Comparison of ENCODE assay signal across 10 mouse cellular contexts in genomic region chr14:115044016-115044415, GRCm38 (mm10). TPM values are rescaled to one million over a fixed set of nuclear protein-coding genes. Genes with fewer than 3 reads are reported as not detected.
A peak's percentile ranks its signal among the peaks of the same experiment; 100 is the strongest.
DNase-seq lines count a peak whose midpoint lies in the region; ATAC-seq lines count a peak whose summit lies in the region.
"Had no signal": no experiment of that assay in that cellular context is flagged by ENCODE, and none has a peak within 500 bp of the region (broad histone marks: within the 10 kb centered on the region; RNA-seq: fewer than 3 reads in every experiment).

No protein-coding gene starts in this region.

- peak overlapping the region; percentile 97 for H3K4me3 ChIP-seq in liver, embryonic 11.5 days (ENCODE audit: low read depth, low read length)
- no peak overlapping the region; the same call in 1 of the 2 replicates for H3K4me3 ChIP-seq in embryonic facial prominence, embryonic 11.5 days (ENCODE audit: low read depth, low read length)
- H3K4me3 ChIP-seq in hindbrain, embryonic 14.5 days (replicated peaks; ENCODE audit: low read length), result 0 out of 2 replicates have a peak overlapping the region, but pooled peaks have one; percentile 82
- H3K4me3 ChIP-seq in midbrain, embryonic 14.5 days (replicated peaks; ENCODE audit: low read depth, low read length), result 0 out of 2 replicates have a peak overlapping the region, but pooled peaks have one; percentile 91

- peaks cover 19% of the 10 kb centered on the region for H3K4me1 ChIP-seq in liver, embryonic 11.5 days (replicated peaks; ENCODE audit: control insufficient read depth, insufficient read depth, low read length)
- 0 out of 2 replicates have a peak, but pooled peaks cover 2% of the 10 kb centered on the region for H3K4me1 ChIP-seq in embryonic facial prominence, embryonic 11.5 days (ENCODE audit: control insufficient read depth, insufficient read depth, low read length)
- H3K4me1 ChIP-seq in hindbrain, embryonic 14.5 days (replicated peaks; ENCODE audit: control insufficient read depth, insufficient read depth, low read length), result peaks cover 20% of the 10 kb centered on the region
- H3K4me1 ChIP-seq in midbrain, embryonic 14.5 days (ENCODE audit: control insufficient read depth, insufficient read depth, low read length), result peaks cover 18% of the 10 kb centered on the region

- H3K27ac ChIP-seq in liver, embryonic 11.5 days (ENCODE audit: low read depth, low read length), result no peak overlapping the region
- no peak overlapping the region for H3K27ac ChIP-seq in embryonic facial prominence, embryonic 11.5 days (replicated peaks; ENCODE audit: low read depth, low read length)
- H3K27ac ChIP-seq in hindbrain, embryonic 14.5 days, result no peak overlapping the region
- no peak overlapping the region for H3K27ac ChIP-seq in midbrain, embryonic 14.5 days (replicated peaks; ENCODE audit: low read depth, low read length)

- 87% methylated on average over 5 of the region's 5 CpGs for WGBS in liver, embryonic 11.5 days
- 69% methylated on average over 5 of the region's 5 CpGs for WGBS in embryonic facial prominence, embryonic 11.5 days
- 85% methylated on average over 5 of the region's 5 CpGs for WGBS in hindbrain, embryonic 14.5 days
- 79% methylated on average over 5 of the region's 5 CpGs for WGBS in midbrain, embryonic 14.5 days

- no peaks in the 10 kb centered on the region for H3K27me3 ChIP-seq in liver, embryonic 11.5 days (replicated peaks; ENCODE audit: control insufficient read depth, insufficient read depth, low read length)
- no peaks in the 10 kb centered on the region for H3K27me3 ChIP-seq in embryonic facial prominence, embryonic 11.5 days (ENCODE audit: control insufficient read depth, insufficient read depth, low read length)
- 0 out of 2 replicates have a peak, but pooled peaks cover 3% of the 10 kb centered on the region for H3K27me3 ChIP-seq in hindbrain, embryonic 14.5 days (ENCODE audit: control insufficient read depth, insufficient read depth, low read length)
- H3K27me3 ChIP-seq in midbrain, embryonic 14.5 days (ENCODE audit: control insufficient read depth, insufficient read depth, low read length), result peaks cover under 1% of the 10 kb centered on the region; the same call in 1 of the 2 replicates

- H3K9ac ChIP-seq in liver, embryonic 11.5 days (ENCODE audit: low read depth, low read length), result peak overlapping the region; percentile 11; the same call in 1 of the 2 replicates
- H3K9ac ChIP-seq in embryonic facial prominence, embryonic 11.5 days (replicated peaks; ENCODE audit: low read length), result no peak overlapping the region
- H3K9ac ChIP-seq in hindbrain, embryonic 14.5 days, result no peak overlapping the region
- H3K9ac ChIP-seq in midbrain, embryonic 14.5 days (replicated peaks; ENCODE audit: low read length), result no peak overlapping the region

- H3K4me2 ChIP-seq in liver, embryonic 11.5 days, result peak overlapping the region; percentile 83
- peak overlapping the region; percentile 32; the same call in 1 of the 2 replicates for H3K4me2 ChIP-seq in embryonic facial prominence, embryonic 11.5 days (ENCODE audit: low read depth, low read length)
- H3K4me2 ChIP-seq in hindbrain, embryonic 14.5 days (replicated peaks), result peak overlapping the region; percentile 59
- peak overlapping the region; percentile 85 for H3K4me2 ChIP-seq in midbrain, embryonic 14.5 days (ENCODE audit: low read length)

- ATAC-seq in liver, embryonic 11.5 days (replicated peaks; ENCODE audit: low FRiP score), result no peak
- no peak for ATAC-seq in embryonic facial prominence, embryonic 11.5 days (replicated peaks; ENCODE audit: insufficient number of reproducible peaks, low FRiP score, low TSS enrichment, low read depth)
- ATAC-seq in hindbrain, embryonic 14.5 days (ENCODE audit: low FRiP score), result no peak
- no peak for ATAC-seq in midbrain, embryonic 14.5 days (ENCODE audit: low FRiP score, low TSS enrichment)

- peaks cover 34% of the 10 kb centered on the region for H3K36me3 ChIP-seq in liver, embryonic 11.5 days (ENCODE audit: control insufficient read depth, insufficient read depth, low read length)
- H3K36me3 ChIP-seq in embryonic facial prominence, embryonic 11.5 days (replicated peaks; ENCODE audit: control insufficient read depth, insufficient read depth, low read depth, low read length), result peaks cover 13% of the 10 kb centered on the region
- H3K36me3 ChIP-seq in hindbrain, embryonic 14.5 days (replicated peaks; ENCODE audit: control insufficient read depth, insufficient read depth), result peaks cover 55% of the 10 kb centered on the region
- peaks cover 47% of the 10 kb centered on the region for H3K36me3 ChIP-seq in midbrain, embryonic 14.5 days (ENCODE audit: control insufficient read depth, insufficient read depth, low read length)

- H3K9me3 ChIP-seq in liver, embryonic 11.5 days (ENCODE audit: control insufficient read depth, low read length), result no peaks in the 10 kb centered on the region
- no peaks in the 10 kb centered on the region for H3K9me3 ChIP-seq in embryonic facial prominence, embryonic 11.5 days (replicated peaks; ENCODE audit: control insufficient read depth, low read length)
- H3K9me3 ChIP-seq in hindbrain, embryonic 14.5 days (ENCODE audit: control insufficient read depth, low read length), result no peaks in the 10 kb centered on the region
- H3K9me3 ChIP-seq in midbrain, embryonic 14.5 days (ENCODE audit: control insufficient read depth, low read length), result no peaks in the 10 kb centered on the region

- DNase-seq in liver, embryonic 11.5 days (ENCODE audit: low spot score), result no peak
- no peak for DNase-seq in liver
- no peak for DNase-seq in embryonic facial prominence, embryonic 11.5 days (ENCODE audit: low spot score)
- DNase-seq in hindbrain, embryonic 14.5 days (ENCODE audit: low spot score), result no peak
- DNase-seq in midbrain, embryonic 14.5 days, result no peak
- no peak for DNase-seq in layer of hippocampus, postnatal 10 days (ENCODE audit: low spot score in 2 of 2)
- no peak for DNase-seq in urinary bladder, postnatal 14 days (ENCODE audit: low spot score)
- no peak for DNase-seq in layer of hippocampus, adult 8-10 months (ENCODE audit: low spot score in 2 of 2)
- DNase-seq: lung, postnatal 4 days had no signal

RNA-seq across cellular contexts. Expression of gene Gpc5, which starts 48.0 kb away (rescaled TPM):
- 0.12 TPM in 1 of 2 replicates, not detected in the other for polyA plus RNA-seq in liver, embryonic 11.5 days (2014; fragmentation: Nextera tagmentation; extraction: Ambion mirVana)
- 1.0 and 1.5 TPM in 2 replicates for polyA plus RNA-seq in embryonic facial prominence, embryonic 11.5 days (2014; fragmentation: Nextera tagmentation; extraction: Ambion mirVana)
- 11.9 and 12.3 TPM in 2 replicates for polyA plus RNA-seq in hindbrain, embryonic 14.5 days (2014; fragmentation: Nextera tagmentation; extraction: Ambion mirVana)
- polyA plus RNA-seq in midbrain, embryonic 14.5 days (2014; fragmentation: Nextera tagmentation; extraction: Ambion mirVana), result 5.4 and 5.5 TPM in 2 replicates
- 10 to 100 TPM; 35.6 to 40.9 TPM for total RNA-seq in layer of hippocampus, postnatal 10 days (2021)
- total RNA-seq in layer of hippocampus, adult 8-10 months (2022), result 10 to 100 TPM; 33.3 to 43.9 (median 38.7) TPM
- total RNA-seq: common myeloid progenitor, adult 5-6 weeks had no signal

Comparison
In these comparisons a context has a peak if more than half of its experiments do, and no peak if none do; other contexts are left out.
1. H3K4me2 ChIP-seq: peak in every context shown above with its lines; median percentile 85 in midbrain, embryonic 14.5 days; 83 in liver, embryonic 11.5 days; 59 in hindbrain, embryonic 14.5 days; 32 in embryonic facial prominence, embryonic 11.5 days.